8 mouse cellular contexts compared by ENCODE assay signal in the genomic region with DNA sequence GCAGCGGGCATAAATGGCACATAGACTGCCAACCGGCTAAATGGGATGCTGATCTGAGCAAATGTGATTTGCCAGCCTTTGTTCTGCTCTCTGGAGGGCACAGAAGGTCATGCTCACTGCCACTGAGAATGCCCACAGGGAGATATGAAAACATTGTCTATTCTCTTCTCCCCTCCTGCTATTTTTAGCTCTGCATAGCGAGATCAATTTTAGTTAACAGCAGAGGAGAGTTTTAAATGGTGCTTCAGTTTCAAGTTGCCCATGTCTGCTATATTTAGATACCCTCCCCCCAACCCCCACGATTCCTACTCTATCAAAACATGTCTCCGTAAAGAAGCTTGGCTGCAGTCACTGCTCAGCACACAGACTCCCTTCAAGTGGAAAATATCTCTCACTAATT. TPM values are rescaled to one million over a fixed set of nuclear protein-coding genes. Genes with fewer than 3 reads are reported as not detected.
DNase-seq lines count a peak whose midpoint lies in the region; ATAC-seq and TF ChIP-seq lines count a peak whose summit lies in the region.

No protein-coding gene starts in this region.

- no peak for TF ChIP-seq CTCF in C2C12 (IDR thresholded peaks at IDR 0.05; ENCODE audit: control insufficient read depth, insufficient read depth, insufficient read length)
- no peak for TF ChIP-seq CTCF in stomach, postnatal 0 days (IDR thresholded peaks at IDR 0.05; ENCODE audit: low read depth)

- no peak overlapping the region for H3K9ac ChIP-seq in stomach, postnatal 0 days (ENCODE audit: low read length)

- no peaks in the 10 kb centered on the region for H3K4me1 ChIP-seq in stomach, postnatal 0 days (replicated peaks; ENCODE audit: control insufficient read depth, insufficient read depth)

- ATAC-seq in cerebellum, adult (ENCODE audit: insufficient number of reproducible peaks, low FRiP score, low TSS enrichment) = 0 out of 2 replicates have a peak, but pooled peaks have one; percentile 41
- peak; percentile 32; the same call in 1 of the 2 replicates for ATAC-seq in stomach, postnatal 0 days (ENCODE audit: low FRiP score, low TSS enrichment)
- no peak for ATAC-seq in megakaryocyte-erythroid progenitor cell, adult 5-6 weeks (replicated peaks; ENCODE audit: low FRiP score, low TSS enrichment, poor library complexity, severe bottlenecking)

- no peaks in the 10 kb centered on the region for H3K79me2 ChIP-seq in C2C12 (ENCODE audit: control insufficient read depth, insufficient read depth)

- H3K9me3 ChIP-seq in stomach, postnatal 0 days (ENCODE audit: control insufficient read depth, low read length) = no peaks in the 10 kb centered on the region

- TF ChIP-seq EP300 in stomach, postnatal 0 days (optimal IDR thresholded peaks at IDR 0.05) = no peak

- no peak overlapping the region for H3K27ac ChIP-seq in stomach, postnatal 0 days (replicated peaks)

- no peaks in the 10 kb centered on the region for H3K27me3 ChIP-seq in C2C12 (ENCODE audit: control insufficient read depth, insufficient read depth, insufficient read length)
- H3K27me3 ChIP-seq in stomach, postnatal 0 days (ENCODE audit: control insufficient read depth, insufficient read depth, low read length) = no peaks in the 10 kb centered on the region

- WGBS in stomach, postnatal 0 days = 39% methylated on average over 5 of the region's 5 CpGs

- no peak overlapping the region for H3ac ChIP-seq in C2C12 (ENCODE audit: control insufficient read depth, insufficient read length, low read depth)

- H3K79me3 ChIP-seq in C2C12 (ENCODE audit: low read depth) = no peaks in the 10 kb centered on the region

- no peak overlapping the region for H3K4me2 ChIP-seq in stomach, postnatal 0 days (replicated peaks; ENCODE audit: low read depth)

- no peaks in the 10 kb centered on the region for H3K36me3 ChIP-seq in C2C12 (ENCODE audit: control insufficient read depth, insufficient read depth)
- no peaks in the 10 kb centered on the region for H3K36me3 ChIP-seq in stomach, postnatal 0 days (ENCODE audit: control insufficient read depth, insufficient read depth, low read length)

- no peak for DNase-seq in cerebellum, adult 8-10 months
- peak; percentile 31 for DNase-seq in frontal cortex, postnatal 36 days (ENCODE audit: low spot score in 2 of 2)
- peak; percentile 63 for DNase-seq in layer of hippocampus, adult 9-11 months
- DNase-seq in stomach, postnatal 0 days (ENCODE audit: low spot score) = peak; percentile 14
- no peak for DNase-seq in liver

- H3K4me3 ChIP-seq in C2C12 (ENCODE audit: insufficient read depth, poor library complexity, severe bottlenecking) = no peak overlapping the region
- H3K4me3 ChIP-seq in stomach, postnatal 0 days (ENCODE audit: low read depth, low read length) = no peak overlapping the region

TF ChIP-seq in C2C12, 6 proteins besides CTCF, POLR2A, EP300 and RAD21:
- TF ChIP-seq MAX (IDR thresholded peaks at IDR 0.05) = peak; percentile 51
- TF ChIP-seq MYOG (IDR thresholded peaks at IDR 0.05; ENCODE audit: control insufficient read depth, extremely low read depth, insufficient read length) = no peak
TF ChIP-seq in C2C12: peak in this region for 1.

RNA-seq across cellular contexts. Expression of a gene that starts 52.2 kb away (rescaled TPM):
- polyA plus RNA-seq in C2C12 (2012; fragmentation: generic; extraction: Trizol) = 0.34 TPM
- polyA plus RNA-seq in stomach, postnatal 0 days (2015; fragmentation: Nextera tagmentation; extraction: Ambion mirVana) = 18.7 and 21.3 TPM in 2 replicates
- total RNA-seq in megakaryocyte-erythroid progenitor cell, adult 5-6 weeks (2014; fragmentation: Nextera tagmentation) = 10.6 and 12.2 TPM in 2 replicates
- 30.4 and 30.9 TPM in 2 replicates for total RNA-seq in megakaryocyte-erythroid progenitor cell, adult 5-6 weeks (2017)

Comparison
In these comparisons a context has a peak if more than half of its experiments do, and no peak if none do; other contexts are left out.
1. DNase-seq: peak in frontal cortex, postnatal 36 days (2 of 2), layer of hippocampus, adult 9-11 months (single experiment) and stomach, postnatal 0 days (single experiment); none in cerebellum, adult 8-10 months (single experiment) and liver (single experiment).
2. RNA of a gene that starts 52.2 kb away (polyA plus RNA-seq): 18.7 to 21.3 TPM in stomach, postnatal 0 days; 0.34 TPM in C2C12 (single experiment); every median in the first group is over 10 times any median in the second.